Mouse (Mus musculus) colon, adult 2 months (tissue): ENCODE results near the gene Olfr218. TPM values are rescaled to one million over a fixed set of nuclear protein-coding genes. Genes with fewer than 3 reads are reported as not detected.

Experiments used
- polyA plus RNA-seq: library from polyadenylated mRNA; depleted of rRNA; stranded (reverse); fragments of >200 nt; gene quantifications from 2 replicates; pipeline ENCODE4 v1.2.3, GENCODE M21; 2012; rRNA removed

The Olfr218 gene
- polyA plus RNA-seq = not detected in 2 replicates

DNA sequence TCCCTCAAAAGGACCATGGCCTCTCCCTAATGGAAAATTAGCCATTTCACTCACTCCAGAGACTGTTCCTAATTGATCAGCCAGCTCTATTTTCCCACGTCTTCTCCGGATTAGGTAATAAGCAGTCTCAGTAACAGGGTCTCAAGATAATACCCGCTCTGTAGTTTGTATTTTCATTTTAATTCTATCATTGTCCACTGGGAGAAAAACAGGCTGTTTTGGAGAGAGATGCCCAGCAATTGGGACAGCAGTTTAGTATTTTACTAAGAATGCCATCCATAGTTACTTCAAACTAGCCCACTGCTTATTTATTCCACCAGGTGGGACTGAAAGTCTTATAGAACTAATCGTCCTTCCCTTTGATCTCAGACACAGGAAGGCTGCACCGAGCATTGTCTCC is at the start of gene Olfr218:
Gene Olfr218, plus strand, starts transcription at position 301 of the 400 bp plus-strand sequence.

DNA sequence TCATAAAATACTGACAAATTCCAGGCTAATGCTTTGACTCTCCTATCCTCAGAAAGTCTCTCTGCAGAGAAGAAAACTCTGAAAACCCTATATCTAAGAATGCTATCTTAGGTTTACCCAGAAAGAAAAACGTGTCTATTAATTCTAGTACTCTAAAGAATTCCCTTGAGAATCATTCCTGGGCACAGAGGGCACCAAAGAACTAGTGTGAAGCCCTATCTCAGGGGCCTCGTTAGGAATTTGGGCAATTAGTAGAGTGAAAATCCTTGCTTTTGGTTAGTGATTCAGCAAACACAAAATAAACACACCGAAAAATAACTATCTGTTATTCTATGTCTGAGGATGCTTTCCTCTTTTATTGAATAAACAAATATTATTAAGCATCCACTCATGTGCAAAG is 7.1 kb upstream of the Olfr218 start, which contains the start of gene Olfr1406:
Gene Olfr1406, minus strand, starts transcription at position 101 of the 400 bp plus-strand sequence.

DNA sequence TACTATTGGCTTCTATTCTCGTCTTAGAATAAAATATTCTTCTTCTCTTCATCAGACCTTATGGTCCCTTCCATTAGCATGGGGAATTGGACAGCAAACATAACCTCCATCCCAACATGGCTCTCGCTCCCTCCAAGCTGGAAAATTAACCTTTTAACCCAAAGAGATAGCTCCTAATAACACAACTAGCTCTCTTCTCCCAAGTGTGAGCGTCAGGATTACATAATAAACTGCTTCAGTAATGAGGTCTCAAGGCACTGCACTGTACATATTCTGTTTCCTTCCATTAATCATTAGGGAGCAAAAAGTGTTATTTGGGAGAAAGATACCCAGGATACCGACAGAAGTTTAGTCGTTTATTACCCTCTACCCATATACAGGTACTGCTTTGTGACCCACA is 14.5 kb downstream of the Olfr218 start, which contains the start of gene Olfr1404:
Gene Olfr1404, plus strand, starts transcription at position 301 of the 400 bp plus-strand sequence.

DNA sequence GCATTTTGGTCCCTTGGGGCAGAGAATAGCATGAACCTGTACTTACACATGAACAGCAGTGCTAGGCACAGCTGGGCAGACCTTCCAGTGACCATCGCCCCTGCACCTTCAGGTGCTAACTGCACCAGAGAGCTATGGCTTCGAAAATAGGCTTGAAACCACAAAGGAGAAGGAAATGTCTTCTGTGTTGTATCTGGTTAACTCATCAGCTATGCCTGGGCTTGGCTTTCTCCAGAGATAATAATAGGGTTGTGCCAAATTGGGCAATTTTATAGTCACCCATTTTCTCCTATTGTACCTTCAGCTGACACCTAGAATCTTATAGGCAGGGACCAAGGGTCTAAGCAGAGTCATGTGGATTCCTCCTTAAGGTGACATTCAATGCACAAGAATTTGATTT is 29.5 kb downstream of the Olfr218 start, which contains the start of gene Fcer1a:
Gene Fcer1a, minus strand, starts transcription at position 134 of the 400 bp plus-strand sequence.

Other genes starting within 250 kb of the Olfr218 start
- not detected in 2 replicates for gene Olfr16, start 247.4 kb upstream of the Olfr218 start, polyA plus RNA-seq
- gene Olfr1408, start 60.4 kb upstream of the Olfr218 start, polyA plus RNA-seq = not detected in 2 replicates
- not detected in 2 replicates for gene Olfr1406, start 7.2 kb upstream of the Olfr218 start, polyA plus RNA-seq
- gene Olfr1404, start 14.6 kb downstream of the Olfr218 start, polyA plus RNA-seq = not detected in 2 replicates
- gene Fcer1a, start 29.4 kb downstream of the Olfr218 start, polyA plus RNA-seq = not detected in 2 replicates
- not detected in 2 replicates for gene Olfr418, start 68.2 kb downstream of the Olfr218 start, polyA plus RNA-seq
- 0.23 and 5.5 TPM in 2 replicates for gene Mptx2, start 80.0 kb downstream of the Olfr218 start, polyA plus RNA-seq
- gene Ackr1, start 135.9 kb downstream of the Olfr218 start, polyA plus RNA-seq = 12.9 and 18.3 TPM in 2 replicates
- 9.1 and 10.1 TPM in 2 replicates for gene Aim2, start 153.1 kb downstream of the Olfr218 start, polyA plus RNA-seq
- gene Cadm3, start 169.9 kb downstream of the Olfr218 start, polyA plus RNA-seq = 11.3 and 14.2 TPM in 2 replicates